Mouse (Mus musculus) erythroid progenitor cell, adult 5-6 weeks (primary cell): ENCODE data around the gene Irak3. TPM values are rescaled to one million over a fixed set of nuclear protein-coding genes. Genes with fewer than 3 reads are reported as not detected.

ENCODE experiments used
- ATAC-seq: replicated peaks from 2 replicates; pipeline ENCODE4 v1.8.0; 2016; ENCODE audit warnings: moderate number of reproducible peaks, mild to moderate bottlenecking, moderate TSS enrichment, inconsistent platforms; ENCODE audit not compliant: poor library complexity, low FRiP score, severe bottlenecking
- total RNA-seq, 2 experiments: library from RNA; stranded (forward) in 1 of 2; stranded (reverse) in 1 of 2; fragments of 150-400 nt in 1 of 2; fragments of 186-747, 209-891 nt in 1 of 2; gene quantifications; 2 replicates each; pipeline versions ENCODE4 v1.2.3 to v1.2.4; 2015 to 2017; ENCODE audit warnings: low replicate concordance in 2 of 2

Gene Irak3
- total RNA-seq, 2 experiments from 2014 or later, result 1.3 to 12.2 TPM

DNA sequence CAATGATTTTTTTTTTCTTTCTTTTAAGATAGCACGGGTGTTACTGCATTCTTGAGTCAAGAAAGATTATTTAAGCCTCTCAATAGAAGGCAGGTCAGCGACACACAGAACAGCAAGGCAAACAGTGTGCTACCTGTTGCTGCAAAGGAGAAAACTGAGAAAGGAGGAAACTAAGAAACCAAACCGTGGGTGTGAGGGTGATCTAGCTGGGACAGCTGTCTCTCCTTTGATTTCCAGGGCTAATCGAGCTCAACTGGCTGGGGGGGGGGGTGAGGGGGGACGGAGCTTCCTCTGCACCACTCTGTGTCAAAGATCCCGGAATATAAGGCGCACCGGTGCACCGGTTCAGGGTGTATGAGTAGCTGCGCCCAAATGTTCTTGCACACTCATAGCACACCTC, 32.9 kb downstream of the Irak3 start:
- ATAC-seq, result no peak

DNA sequence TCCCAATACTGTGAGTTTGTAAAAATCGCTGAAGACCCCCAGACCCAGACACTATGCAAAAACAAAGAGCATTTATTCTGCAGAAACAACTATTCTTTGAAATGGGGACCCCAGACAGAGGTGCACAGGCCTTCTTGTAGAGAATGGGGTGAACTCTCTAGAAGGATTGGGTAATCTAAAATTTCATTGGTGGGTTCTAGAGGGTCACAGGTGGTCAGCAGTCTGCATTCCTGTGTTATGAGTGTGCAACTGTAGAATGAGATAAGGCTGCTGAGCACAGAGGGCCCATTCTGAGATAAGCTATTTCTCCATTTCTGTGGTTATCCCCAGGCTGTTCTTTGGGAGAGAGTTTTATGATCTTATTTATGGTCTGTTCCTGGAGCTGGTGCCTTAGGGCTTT, 33.9 kb downstream of the Irak3 start:
- no peak for ATAC-seq

DNA sequence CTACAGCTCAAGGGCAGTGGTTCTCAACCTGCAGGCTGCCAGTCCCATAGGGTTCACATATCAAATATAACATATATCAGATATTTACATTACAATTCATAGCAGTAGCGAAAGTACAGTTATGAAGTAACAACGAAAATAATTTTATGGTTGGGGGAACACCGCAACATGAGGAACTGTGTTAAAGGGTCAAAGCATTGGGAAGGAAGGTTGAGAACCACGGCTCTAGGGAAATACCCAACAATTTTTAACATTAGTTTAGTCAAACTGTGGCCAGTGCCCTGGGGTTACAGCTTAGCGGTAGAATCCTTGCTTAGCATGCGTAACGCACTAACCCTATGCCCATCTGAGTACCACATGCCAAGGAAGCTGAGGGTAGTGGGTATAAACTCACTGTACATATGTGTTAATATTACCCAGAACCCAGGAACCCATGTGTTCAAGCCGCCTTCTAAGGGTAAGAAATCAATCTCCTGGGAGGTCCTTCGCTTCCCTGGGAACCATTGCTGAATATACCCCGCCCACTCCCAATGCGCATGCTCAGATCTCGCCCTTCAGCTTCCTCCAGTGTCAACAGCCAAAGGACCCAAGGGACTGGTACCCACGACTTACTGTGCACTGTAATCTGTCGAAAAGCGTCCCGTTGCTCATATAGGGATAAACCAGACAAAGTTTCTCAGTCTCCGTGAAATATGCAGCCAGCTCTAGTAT, 36.0 kb downstream of the Irak3 start:
- no peak for ATAC-seq

DNA sequence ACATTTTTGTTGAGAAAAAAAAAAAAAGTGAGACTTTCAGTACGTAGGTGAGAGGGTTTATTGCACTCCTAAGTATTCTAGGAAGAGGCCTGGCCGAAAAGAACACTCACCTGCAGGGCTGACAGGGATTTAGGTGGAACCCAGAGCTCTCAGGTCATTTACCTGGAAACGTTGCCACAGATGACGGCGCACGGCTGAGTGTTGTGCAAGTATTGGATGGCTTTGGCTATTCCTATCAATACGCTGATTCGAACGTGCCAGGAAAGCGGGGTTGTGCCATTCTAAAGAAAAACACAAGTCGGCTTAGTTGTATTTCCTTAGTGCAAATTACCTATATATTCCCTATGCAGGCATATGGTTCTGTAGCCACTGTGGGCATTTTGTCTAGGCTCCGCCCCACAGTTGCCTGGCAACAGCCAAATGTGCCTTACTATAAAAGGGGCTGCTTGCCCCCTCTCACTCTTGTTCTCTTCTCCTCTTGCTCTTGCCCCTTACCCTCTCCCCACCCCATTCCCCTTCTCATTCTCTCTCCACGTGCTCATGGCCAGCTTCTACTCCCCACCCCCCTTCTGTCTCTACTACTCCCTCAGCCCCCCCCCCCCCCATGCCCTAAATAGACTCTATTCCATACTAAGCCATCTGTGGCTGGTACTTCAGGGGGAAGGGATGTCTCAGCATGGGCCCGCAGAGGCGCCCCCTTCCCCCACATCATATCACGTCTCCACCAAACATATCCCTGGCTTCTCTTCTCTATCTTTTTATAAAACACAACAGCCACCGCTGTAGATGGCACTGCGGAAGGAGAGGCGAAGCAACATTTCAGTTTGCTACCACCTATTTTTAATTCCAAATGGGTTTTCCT, 36.8 kb downstream of the Irak3 start:
- no peak for ATAC-seq

DNA sequence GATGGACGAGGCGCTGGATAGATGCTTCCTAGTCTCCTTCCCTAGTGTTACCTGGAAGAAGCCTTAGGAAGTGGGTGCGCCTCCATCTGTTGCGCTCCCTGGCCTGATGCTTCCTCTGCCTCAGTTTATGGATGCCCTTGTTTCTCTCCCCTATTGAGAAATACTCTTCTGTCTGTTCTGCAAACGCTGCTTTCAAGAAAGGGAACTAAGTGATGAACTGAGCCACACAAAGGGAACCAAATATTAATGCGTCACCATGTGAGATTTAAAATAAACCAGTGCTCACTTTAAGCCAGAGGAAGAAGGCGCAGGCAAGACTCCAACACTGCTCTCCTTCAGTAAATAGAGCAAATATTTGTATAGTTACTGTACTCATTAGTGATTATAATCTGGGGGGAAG, 38.4 kb downstream of the Irak3 start:
- ATAC-seq, result no peak

DNA sequence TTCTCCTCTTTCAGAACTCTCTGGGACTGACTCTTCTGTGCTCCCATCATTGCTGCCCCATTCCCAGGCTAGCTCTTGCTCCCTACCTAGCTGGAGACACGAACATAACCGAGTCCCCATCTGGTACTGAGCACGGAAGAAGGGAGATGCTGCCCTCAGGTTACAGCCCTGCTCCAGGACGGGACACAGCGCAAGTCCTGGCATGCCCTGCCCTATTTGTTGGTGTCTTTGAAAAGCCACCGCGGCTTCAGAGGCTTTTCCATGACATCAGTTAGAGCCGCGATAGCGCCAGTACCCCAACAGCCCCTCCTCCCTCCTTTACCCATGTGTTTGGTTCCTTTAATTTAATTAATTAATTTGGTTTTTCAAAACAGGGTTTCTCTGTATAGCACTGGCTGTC, 39.1 kb downstream of the Irak3 start:
- no peak for ATAC-seq

DNA sequence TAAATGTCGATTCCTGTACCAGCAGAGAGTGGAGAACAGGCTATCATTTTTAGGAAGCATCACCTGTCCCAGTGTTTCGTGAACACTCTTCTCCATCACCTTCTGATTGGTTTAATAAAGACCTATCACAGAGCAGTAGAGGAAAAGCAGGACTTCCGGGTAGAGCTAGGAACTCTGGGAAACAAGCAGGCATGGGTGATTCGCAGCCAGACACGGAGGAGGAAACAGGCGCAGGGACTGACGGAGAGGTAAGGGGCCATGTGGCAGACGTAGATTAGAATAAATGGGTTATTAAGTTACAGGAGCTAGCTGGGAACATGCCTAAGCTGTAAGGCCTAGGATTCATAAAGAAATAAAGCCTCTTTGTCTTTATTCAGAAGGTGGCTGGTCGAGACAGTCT, 41.4 kb downstream of the Irak3 start:
- no peak for ATAC-seq

DNA sequence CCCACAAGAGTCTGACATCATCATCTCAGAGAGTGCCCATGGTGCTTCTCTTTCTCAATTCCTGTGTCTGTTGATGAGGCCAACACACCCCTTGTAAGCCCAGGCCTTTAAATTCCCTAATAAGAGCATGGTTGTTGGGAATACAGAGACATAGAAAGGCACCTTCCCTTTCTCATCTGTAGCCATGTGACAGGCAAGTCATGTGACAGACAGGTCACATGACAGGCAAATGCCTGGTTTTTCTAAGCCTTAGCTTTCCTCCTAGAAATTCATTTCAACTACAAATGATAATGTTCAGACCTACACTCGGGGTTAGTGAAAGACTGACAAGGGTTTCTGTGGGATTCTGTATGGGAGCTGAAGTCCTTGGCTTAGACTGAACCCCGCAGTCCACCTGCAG, 48.0 kb downstream of the Irak3 start:
- ATAC-seq, result no peak

DNA sequence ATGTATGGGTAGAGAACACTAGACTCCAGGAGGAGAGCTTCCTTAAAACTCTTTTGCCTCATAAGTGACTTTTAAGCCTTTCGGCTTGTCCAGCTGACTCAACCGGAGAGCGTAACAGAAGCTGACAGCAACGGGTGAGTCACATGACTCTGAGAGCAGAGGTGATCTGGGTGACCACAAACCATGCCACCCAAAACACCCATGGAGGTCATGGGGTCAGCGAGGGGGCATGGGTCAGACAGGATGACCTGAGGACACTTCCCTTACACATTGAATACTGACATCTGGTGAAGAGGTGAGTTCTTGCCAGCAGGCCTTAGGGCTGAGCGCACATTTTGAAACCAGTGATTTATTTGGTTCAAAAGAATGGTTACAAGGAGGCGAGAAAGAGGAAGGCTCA, 50.3 kb downstream of the Irak3 start:
- no peak for ATAC-seq

DNA sequence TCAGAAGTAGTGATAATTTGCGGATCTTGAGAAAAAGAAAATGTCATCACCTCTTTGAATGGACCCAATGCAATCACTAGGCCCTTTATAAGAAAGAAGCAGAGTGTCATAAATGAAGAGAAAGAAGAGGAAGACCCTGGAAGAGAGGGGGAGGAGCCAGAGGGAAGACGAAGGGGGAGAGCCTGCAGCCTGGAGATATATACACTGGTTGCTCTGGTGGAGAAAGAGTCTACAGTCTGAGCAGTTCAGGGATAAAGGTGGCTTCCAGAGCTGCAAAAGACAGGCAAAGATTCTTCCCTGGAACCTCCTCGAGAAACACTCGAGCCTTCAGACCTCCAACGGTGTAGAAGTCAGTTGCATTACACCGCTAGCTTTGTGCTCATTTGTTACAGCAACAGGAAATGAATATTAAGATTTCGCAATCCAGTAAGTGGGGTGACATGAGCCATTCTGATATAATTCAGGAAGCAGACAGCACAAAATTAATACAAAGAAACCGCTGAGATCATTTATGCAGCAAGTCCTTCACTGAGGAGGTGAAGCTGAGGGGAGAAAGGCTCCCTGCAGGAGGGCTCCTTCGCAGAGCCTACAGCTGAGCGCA, 60.9 kb downstream of the Irak3 start:
- ATAC-seq, result no peak

DNA sequence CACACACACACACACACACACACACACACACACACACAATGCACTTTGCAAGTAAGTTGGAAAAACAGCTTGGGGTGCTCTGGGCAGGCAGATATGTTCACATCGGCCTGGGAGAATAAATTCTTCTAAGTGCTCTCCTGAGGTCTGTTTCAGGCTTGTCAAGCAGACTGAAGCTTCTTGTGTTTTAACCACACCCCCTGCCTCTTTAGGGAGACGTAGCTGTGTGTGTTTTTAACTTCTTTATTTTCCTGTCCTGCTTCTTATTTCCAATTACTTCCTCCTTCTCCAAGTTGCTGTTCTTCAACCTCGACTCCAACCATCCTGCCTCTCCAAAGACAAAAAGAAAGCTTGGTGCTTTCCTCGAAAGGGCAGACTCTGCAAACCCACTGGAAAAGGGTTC, 61.7 kb downstream of the Irak3 start:
- no peak for ATAC-seq

DNA sequence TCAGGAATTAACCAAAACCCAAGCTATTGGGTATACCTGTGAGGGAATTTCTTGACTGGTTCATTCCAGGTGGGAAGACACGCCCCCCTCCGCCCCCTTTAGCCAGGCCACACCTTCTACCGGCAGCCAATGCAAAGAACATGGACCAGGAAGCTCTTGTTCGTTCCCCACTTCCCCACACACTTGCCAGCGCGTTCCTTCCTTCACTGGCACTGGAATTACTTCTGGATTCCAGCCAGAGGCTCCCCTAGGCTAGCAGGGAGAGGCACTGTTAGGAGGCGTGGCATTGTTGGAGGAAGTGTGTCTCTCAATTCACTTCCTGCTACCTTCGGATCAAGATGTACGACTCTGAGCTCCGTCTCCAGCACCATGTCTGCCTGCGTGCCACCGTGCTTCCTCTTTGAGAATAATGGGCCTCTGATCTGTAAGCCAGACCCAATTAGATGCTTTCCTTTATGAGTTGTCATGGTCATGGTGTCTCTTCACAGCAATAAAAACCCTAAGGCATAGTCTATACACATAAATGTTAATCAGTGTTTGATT, 65.8 kb downstream of the Irak3 start:
- no peak for ATAC-seq

DNA sequence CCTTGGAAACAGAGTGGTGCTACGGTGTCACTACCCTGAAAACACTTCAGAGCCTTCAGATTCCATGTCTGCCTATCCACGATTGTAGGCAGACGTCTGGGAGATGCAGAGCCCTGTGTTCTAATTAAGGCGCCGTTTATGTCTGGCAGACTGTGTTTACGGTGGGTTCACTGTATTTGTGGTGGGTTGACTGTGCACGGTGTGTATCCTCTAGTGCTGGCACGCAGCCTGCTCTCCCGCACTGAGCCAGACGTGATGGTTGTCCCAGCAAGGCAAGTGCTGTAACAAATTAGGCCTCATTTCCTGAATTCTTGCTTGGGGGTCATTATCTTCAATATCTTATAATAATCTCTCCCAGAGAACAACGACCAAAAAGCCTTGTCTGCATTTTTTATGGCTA, 68.2 kb downstream of the Irak3 start:
- ATAC-seq, result no peak

DNA sequence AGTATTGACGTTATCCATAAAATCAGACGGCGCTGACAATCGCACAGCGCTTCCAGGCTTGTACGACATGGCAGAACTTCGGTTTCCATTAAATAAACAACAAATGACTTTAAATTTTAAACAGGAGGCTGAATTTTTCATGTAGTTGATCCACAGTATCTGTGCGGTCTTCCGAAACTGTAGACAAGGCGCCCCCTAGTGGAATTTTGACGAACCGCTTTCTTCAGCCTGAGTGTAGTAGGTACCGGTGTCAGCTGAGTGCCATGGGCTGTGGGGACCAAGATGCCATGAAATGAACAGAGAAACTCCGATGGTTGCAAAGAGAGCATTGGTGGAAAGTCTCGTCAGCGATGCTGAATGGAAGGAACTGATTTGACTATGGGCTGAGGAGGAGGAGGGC, 71.3 kb downstream of the Irak3 start:
- ATAC-seq, result peak; percentile 75

DNA sequence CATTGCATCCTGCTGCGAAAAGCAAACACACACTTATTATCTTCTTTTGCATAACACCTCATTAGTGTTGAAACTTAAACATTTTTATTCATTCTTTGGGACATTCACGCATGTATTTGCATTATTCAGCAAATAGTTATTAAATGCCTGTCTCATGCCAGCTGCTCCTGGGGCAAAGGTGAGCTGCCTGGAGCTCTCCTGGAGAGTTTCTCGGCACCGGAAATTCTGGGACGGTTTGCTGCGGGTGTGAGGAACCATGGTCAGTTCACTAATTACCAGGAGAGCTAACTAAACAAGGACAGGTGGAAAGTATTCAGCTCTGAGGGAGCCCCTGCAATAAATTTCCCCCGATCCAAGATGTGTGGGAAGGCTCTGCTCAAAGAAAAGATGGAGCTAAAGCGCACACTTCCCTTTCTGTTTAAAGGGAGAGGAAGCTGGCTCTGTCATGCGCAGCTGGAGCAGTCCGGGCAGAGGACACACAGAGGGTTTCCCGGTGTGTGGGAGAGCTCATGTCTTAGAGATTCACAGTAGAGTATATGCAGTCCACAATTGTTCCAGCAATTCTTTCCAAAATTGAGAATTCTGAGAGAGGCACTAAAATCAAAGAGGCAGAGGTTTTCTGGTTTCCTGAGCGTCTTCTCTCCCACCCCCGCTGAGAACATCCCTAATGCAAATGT, 73.2 kb downstream of the Irak3 start:
- no peak for ATAC-seq

DNA sequence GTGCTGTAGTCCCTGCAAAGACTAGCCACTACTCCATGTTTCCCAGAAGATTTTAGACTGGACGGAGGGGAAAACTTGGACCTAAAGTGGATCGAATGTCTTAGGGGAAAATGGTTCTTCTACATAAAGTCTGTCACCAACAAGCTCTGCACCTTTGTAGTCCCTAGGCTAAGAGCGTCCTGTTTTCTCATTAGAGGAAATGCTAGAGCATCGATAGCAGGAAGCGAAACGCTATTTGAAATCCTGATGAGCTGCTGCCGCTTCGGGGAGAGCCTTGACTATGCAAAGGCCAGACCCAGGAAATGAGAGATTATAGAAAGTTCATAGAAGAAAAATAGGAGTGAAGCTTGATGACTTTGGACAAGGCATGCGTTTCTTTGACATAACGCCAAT, 76.5 kb downstream of the Irak3 start:
- no peak for ATAC-seq

DNA sequence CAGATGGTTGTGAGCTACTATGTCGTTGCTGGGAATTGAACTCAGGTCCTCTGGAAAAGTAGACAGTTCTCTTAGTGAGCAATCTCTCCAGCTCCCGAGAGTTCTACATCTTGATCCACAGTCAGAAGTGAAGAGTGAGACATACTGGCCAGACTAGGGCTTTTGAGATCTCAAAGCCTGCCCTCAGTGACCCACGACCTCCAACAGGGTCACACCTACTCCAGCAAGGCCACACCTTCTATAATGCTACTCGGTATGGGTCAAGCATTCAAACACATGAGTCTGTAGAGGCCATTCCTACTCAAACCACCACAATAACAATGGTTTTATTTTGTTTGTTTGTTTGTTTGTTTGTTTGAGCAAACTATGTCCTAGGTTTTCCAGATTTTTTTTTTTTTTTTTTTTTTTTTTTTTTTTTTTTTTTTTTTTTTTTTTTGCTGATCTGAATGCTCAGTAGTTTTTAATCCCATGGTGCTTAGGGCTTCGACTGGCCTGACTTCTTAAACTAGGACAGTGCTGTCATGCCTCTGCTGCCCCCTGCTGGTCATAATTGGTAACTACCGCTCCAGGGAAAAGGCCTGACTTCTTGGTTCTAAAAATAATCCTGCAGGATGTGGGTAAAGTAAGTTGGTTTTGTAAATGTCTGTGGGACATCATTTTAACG, 77.0 kb downstream of the Irak3 start:
- ATAC-seq, result peak; percentile 70

DNA sequence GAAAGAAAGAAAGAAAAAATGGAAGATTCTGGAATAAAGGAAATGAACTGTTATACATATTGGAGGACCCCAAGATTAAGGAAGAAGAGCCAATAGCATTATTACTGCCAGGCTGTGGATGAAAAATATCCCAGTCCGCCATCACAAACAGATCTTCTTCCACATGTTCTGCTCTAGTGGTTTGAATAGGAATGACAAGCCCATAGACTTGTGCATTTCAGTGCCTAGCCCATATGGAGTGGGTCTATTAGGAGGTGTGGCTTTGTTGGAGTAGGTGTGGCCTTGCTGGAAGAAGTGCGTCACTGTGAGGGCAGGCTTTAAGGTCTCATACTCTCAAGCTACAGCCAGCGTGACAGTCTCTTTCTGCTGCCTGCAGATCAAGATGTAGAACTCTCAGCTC, 78.2 kb downstream of the Irak3 start:
- no peak for ATAC-seq

DNA sequence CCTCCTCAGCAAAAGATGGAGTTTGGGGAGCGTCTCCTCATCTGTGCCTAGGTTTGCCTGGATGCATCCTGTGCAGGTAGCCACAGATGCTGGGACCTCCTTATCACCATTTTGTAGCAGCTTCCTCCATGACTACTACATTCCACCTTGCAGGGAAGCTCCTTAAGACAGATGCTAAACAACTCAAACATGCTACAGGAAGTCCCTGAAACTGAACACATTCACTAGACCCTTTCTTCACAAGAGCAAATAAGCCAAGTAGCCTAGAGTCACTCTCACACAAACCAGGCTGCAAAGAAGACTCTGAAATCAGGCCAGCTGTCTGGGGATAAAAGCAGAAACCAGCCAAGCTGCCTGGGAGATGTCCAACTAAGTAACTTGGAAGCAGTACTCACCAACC, 86.7 kb downstream of the Irak3 start:
- no peak for ATAC-seq

DNA sequence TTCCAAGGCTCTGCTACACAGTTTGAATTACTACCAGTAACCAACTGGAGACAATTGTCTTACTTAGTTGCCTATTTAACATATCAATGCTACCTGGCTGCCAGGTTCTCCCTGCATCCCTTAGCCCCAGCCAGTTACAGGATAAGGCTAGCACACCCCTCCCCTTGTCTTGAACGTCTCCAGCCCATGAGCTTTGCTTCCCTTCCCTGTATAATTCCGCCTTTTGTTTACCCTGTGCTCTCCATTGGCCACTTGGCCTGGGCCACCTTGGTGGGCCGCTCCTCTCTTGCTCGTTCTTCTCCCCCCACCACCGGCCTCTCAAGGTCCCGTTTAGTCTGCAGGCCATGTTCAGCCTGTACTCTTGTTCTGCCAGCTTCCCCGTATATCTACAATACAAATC, 87.4 kb downstream of the Irak3 start:
- no peak for ATAC-seq
